Mouse (Mus musculus): ENCODE measurements at regions not wholly inside any gene's neighbourhood (a gene's known extent, or its start where the extent isn't known, plus 50 kb on each side); places are given as distances from the start of the nearest gene placed in this dataset.

GRCm38 (mm10) chr4:12770131-12770780 is 598.4 kb upstream of the Fam92a start:
- DNase-seq (ENCODE audit: inconsistent age in 2 of 2, low spot score in 1 of 2) = no peak

- no peak for DNase-seq (ENCODE audit: inconsistent age in 2 of 2, low spot score in 1 of 2)
Measured at GRCm38 (mm10) chr4:12769092-12769491, 597.3 kb upstream of the Fam92a start.

- no peak for DNase-seq (ENCODE audit: inconsistent age in 2 of 2, low spot score in 1 of 2)
Measured at GRCm38 (mm10) chr4:12766763-12767162, 594.9 kb upstream of the Fam92a start.

- DNase-seq (ENCODE audit: inconsistent age in 2 of 2, low spot score in 1 of 2) = no peak
Measured at GRCm38 (mm10) chr4:12750817-12751216, 579.0 kb upstream of the Fam92a start.

- no peak for DNase-seq (ENCODE audit: inconsistent age in 2 of 2, low spot score in 1 of 2)
Measured at GRCm38 (mm10) chr4:12749874-12750273, 578.1 kb upstream of the Fam92a start.

- no peak for DNase-seq (ENCODE audit: inconsistent age in 2 of 2, low spot score in 1 of 2)
Measured at GRCm38 (mm10) chr4:12743714-12744327, 572.0 kb upstream of the Fam92a start.

GRCm38 (mm10) chr4:12736411-12736810 is 564.6 kb upstream of the Fam92a start:
- no peak for DNase-seq (ENCODE audit: inconsistent age in 2 of 2, low spot score in 1 of 2)

- DNase-seq (ENCODE audit: inconsistent age in 2 of 2, low spot score in 1 of 2) = no peak
Measured at GRCm38 (mm10) chr4:12700189-12700588, 528.4 kb upstream of the Fam92a start.

- no peak for DNase-seq (ENCODE audit: inconsistent age in 2 of 2, low spot score in 1 of 2)
Measured at GRCm38 (mm10) chr4:12677814-12678213, 506.0 kb upstream of the Fam92a start.

GRCm38 (mm10) chr4:12671399-12671798 is 499.6 kb upstream of the Fam92a start:
- no peak for DNase-seq (ENCODE audit: inconsistent age in 2 of 2, low spot score in 1 of 2)

- no peak for DNase-seq (ENCODE audit: inconsistent age in 2 of 2, low spot score in 1 of 2)
Measured at GRCm38 (mm10) chr4:12663176-12663575, 491.4 kb upstream of the Fam92a start.

GRCm38 (mm10) chr4:12662683-12663082 is 490.9 kb upstream of the Fam92a start:
- no peak for DNase-seq (ENCODE audit: inconsistent age in 2 of 2, low spot score in 1 of 2)

- no peak for DNase-seq (ENCODE audit: inconsistent age in 2 of 2, low spot score in 1 of 2)
Measured at GRCm38 (mm10) chr4:12659084-12659483, 487.3 kb upstream of the Fam92a start.

- no peak for DNase-seq (ENCODE audit: inconsistent age in 2 of 2, low spot score in 1 of 2)
Measured at GRCm38 (mm10) chr4:12658594-12658993, 486.8 kb upstream of the Fam92a start.

- DNase-seq (ENCODE audit: inconsistent age in 2 of 2, low spot score in 1 of 2) = no peak
Measured at GRCm38 (mm10) chr4:12657820-12658219, 486.0 kb upstream of the Fam92a start.

- DNase-seq (ENCODE audit: inconsistent age in 2 of 2, low spot score in 1 of 2) = peak in 1 of 2 experiments; percentile 23
Measured at GRCm38 (mm10) chr4:12656924-12657603, 485.2 kb upstream of the Fam92a start.

- DNase-seq (ENCODE audit: inconsistent age in 2 of 2, low spot score in 1 of 2) = peak in 1 of 2 experiments; percentile 20
Measured at GRCm38 (mm10) chr4:12655457-12656228, 483.8 kb upstream of the Fam92a start.

- DNase-seq (ENCODE audit: inconsistent age in 2 of 2, low spot score in 1 of 2) = no peak
Measured at GRCm38 (mm10) chr4:12654568-12655456, 483.0 kb upstream of the Fam92a start.

GRCm38 (mm10) chr4:12647732-12648131 is 475.9 kb upstream of the Fam92a start:
- no peak for DNase-seq (ENCODE audit: inconsistent age in 2 of 2, low spot score in 1 of 2)

GRCm38 (mm10) chr4:12642525-12642928 is 470.7 kb upstream of the Fam92a start:
- no peak for DNase-seq (ENCODE audit: inconsistent age in 2 of 2, low spot score in 1 of 2)

Measured in adrenal gland, adult (tissue).